Mouse (Mus musculus) ES-E14 (cell line): ENCODE data around the gene Prdm8.

Source experiments
- CHD2 ChIP-seq: IDR thresholded peaks from 2 replicates; pipeline ENCODE4 v1.6.1; 2014; ENCODE audit warnings: mild to moderate bottlenecking, low read depth, low read length, inconsistent platforms
- HCFC1 ChIP-seq: IDR thresholded peaks from 2 replicates; pipeline ENCODE4 v1.6.1; 2012; ENCODE audit warnings: low read length, inconsistent platforms, borderline replicate concordance; ENCODE audit not compliant: insufficient read depth
- MAFK ChIP-seq: IDR thresholded peaks from 2 replicates; pipeline ENCODE4 v1.6.1; 2014; ENCODE audit warnings: mild to moderate bottlenecking, low read depth, low read length, inconsistent platforms; ENCODE audit not compliant: insufficient read depth
- ZC3H11A ChIP-seq: IDR thresholded peaks from 2 replicates; pipeline ENCODE4 v1.6.1; 2012; ENCODE audit warnings: low read depth, mild to moderate bottlenecking, inconsistent platforms, low read length, borderline replicate concordance
- ZNF384 ChIP-seq: IDR thresholded peaks from 2 replicates; pipeline ENCODE4 v1.6.1; 2012; ENCODE audit warnings: low read depth, low read length, inconsistent platforms

DNA sequence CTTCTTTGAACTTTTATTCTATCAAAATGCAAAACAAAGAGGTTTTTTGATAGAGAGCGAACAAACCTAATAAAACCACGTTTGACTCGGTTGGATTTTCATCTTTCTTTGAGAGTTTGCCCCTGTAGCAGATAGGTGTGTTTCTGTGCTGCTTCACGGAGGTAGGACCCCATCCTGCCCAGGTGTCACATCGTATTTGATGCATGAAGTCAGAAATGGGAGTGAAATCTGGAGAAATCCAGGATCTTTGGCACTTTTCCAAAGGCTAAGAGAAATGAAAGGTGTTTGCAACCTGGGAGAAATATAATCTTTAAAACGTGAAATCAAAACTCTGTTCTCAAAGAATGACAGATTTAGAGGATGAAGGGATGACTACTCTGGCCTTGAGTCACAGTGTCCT lies 71.5 kb downstream of the Prdm8 start:
- no peak for TF ChIP-seq CHD2
- TF ChIP-seq ZC3H11A = no peak
- no peak for TF ChIP-seq ZNF384
- TF ChIP-seq HCFC1 = no peak
- no peak for TF ChIP-seq MAFK
